Mouse (Mus musculus) kidney, embryonic 14.5 days (tissue): ENCODE results near the gene Hsd17b2. TPM values are rescaled to one million over a fixed set of nuclear protein-coding genes. Genes with fewer than 3 reads are reported as not detected.

ENCODE experiments used
- ATAC-seq: fragments of 200-750 bp; cut with Nextera tagmentation; 2 replicates; pipeline ENCODE4 v1.8.0; 2017; ENCODE audit warnings: moderate number of reproducible peaks, mild to moderate bottlenecking, moderate TSS enrichment, moderate library complexity; ENCODE audit not compliant: low FRiP score, low TSS enrichment
- H3K27ac ChIP-seq: fragments of 300-500 bp; sonication (generic); 2 replicates; pipeline ENCODE4 v1.5.1; 2014; ENCODE audit warnings: low read depth, mild to moderate bottlenecking, low read length, moderate library complexity, mixed read lengths
- H3K27me3 ChIP-seq: fragments of 300-500 bp; sonication (generic); 2 replicates; pipeline ENCODE4 v1.6.1; 2014; ENCODE audit warnings: mild to moderate bottlenecking, low read length; ENCODE audit not compliant: control insufficient read depth, insufficient read depth
- H3K36me3 ChIP-seq: fragments of 300-500 bp; sonication (generic); 2 replicates; pipeline ENCODE4 v1.6.1; 2014; ENCODE audit warnings: low read length, mixed read lengths; ENCODE audit not compliant: control insufficient read depth, insufficient read depth
- H3K4me1 ChIP-seq: fragments of 300-500 bp; sonication (generic); 2 replicates; pipeline ENCODE4 v1.6.1; 2014; ENCODE audit warnings: low read length, mixed read lengths; ENCODE audit not compliant: control insufficient read depth, insufficient read depth
- H3K4me2 ChIP-seq: fragments of 300-500 bp; sonication (generic); replicated peaks from 2 replicates; pipeline ENCODE4 v1.6.1; 2014; ENCODE audit warnings: low read depth, mild to moderate bottlenecking, low read length
- H3K4me3 ChIP-seq: fragments of 300-500 bp; sonication (generic); 2 replicates; pipeline ENCODE4 v1.5.1; 2014; ENCODE audit warnings: mild to moderate bottlenecking, low read length
- H3K9ac ChIP-seq: fragments of 300-500 bp; sonication (generic); 2 replicates; pipeline ENCODE4 v1.6.1; 2014; ENCODE audit warnings: low read depth, mild to moderate bottlenecking, low read length, moderate library complexity
- H3K9me3 ChIP-seq: fragments of 300-500 bp; sonication (generic); 2 replicates; pipeline ENCODE4 v1.6.1; 2016; ENCODE audit warnings: low read length; ENCODE audit not compliant: control insufficient read depth
- whole genome bisulfite sequencing: fragments of 180-500 bp; shearing (Covaris S2); extraction: QIAGEN DNeasy Blood & Tissue Kit; methylation state at CpG from one replicate; pipeline ENCODE4 v1.1.7; 2014; 5-methylcytosine and 5-hydroxymethylcytosine counted together
- polyA plus RNA-seq: library from polyadenylated mRNA; unstranded; fragments of >200 nt; fragmentation: Nextera tagmentation; extraction: Ambion mirVana; gene quantifications from 2 replicates; pipeline ENCODE4 v1.2.1, GENCODE M21; 2014

Gene Hsd17b2
- 0.34 TPM in 1 of 2 replicates, not detected in the other for polyA plus RNA-seq

DNA sequence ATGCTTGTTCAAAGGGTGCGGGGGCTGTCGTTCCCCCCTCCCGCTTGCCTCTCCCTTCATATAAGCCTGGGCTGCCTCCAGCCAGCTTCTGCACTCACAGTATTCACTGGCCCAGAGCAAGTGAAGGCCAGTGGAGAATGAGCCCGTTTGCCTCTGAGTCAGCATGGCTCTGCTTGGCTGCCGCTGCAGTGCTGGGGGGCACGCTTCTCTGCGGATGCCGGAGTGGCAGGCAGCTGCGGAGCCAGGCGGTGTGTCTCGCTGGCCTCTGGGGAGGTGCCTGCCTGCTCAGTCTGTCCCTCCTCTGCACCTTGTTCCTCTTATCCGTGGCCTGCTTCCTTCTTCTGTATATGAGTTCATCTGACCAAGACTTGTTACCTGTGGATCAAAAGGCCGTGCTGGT lies at the start of gene Hsd17b2:
Hsd17b2 (plus strand) TSS at position 46 of the 400 bp plus-strand sequence.
- no peak within 1 kb of the TSS for H3K4me3 ChIP-seq
- H3K4me2 ChIP-seq = no peak within 1 kb of the TSS
- no peaks in the 10 kb centered on the region for H3K9me3 ChIP-seq
- peak; percentile 57 for ATAC-seq
- WGBS = 39% methylated on average over 13 of the region's 13 CpGs
- no peaks in the 10 kb centered on the region for H3K4me1 ChIP-seq
- no peaks in the 10 kb centered on the region for H3K36me3 ChIP-seq
- H3K27me3 ChIP-seq = no peaks in the 10 kb centered on the region
- no peak within 1 kb of the TSS for H3K27ac ChIP-seq
- H3K9ac ChIP-seq = no peak within 1 kb of the TSS

DNA sequence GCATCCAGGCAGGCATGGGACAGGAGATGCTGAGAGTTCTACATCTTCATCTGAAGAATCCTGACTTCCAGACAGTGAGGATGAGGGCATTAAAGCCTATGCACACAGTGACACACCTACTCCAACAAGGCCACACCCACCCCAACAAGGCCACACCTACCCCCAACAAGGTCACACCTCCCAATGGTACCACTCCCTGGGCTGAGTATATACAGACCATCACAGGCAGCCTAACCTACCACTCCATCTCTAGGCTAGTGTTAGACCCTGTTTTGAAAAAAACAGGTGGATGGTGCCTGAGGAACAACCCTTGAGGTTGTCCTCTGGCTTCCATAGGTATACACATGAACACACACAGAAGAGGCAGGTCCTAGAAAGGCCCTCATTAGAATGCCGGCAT lies 49.4 kb upstream of the Hsd17b2 start:
- Histone ChIP-seq H3K9ac (no peak overlapping the region), H3K4me1 (no peaks in the 10 kb centered on the region)

DNA sequence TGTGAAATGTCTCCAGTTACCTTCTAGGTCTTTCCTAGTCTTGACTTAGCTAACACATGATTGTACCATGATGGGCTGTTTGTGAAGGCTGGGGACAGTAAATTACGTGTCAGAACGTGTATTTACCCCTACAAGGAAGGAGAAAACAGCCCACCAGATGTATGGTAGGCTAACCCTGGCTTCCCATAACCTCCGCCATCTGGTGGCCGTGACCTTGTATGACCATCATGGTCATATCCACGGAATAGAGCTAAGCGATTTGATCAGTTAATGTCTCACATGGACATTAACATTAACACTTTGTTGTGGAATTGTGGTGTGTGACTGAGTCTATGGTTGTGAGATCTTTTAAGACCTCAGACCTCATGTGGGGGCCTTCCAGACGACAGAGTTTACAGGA lies 42.7 kb upstream of the Hsd17b2 start:
- H3K9me3 ChIP-seq = no peaks in the 10 kb centered on the region
- no peak for ATAC-seq

More for the DNA sequence above, 49.4 kb upstream of the Hsd17b2 start:
- Histone ChIP-seq H3K4me3 (no peak overlapping the region), H3K27ac (no peak overlapping the region), H3K4me2 (no peak overlapping the region), H3K27me3 (no peaks in the 10 kb centered on the region), H3K9me3 (peaks cover 4% of the 10 kb centered on the region; the same call in 1 of the 2 replicates), H3K36me3 (no peaks in the 10 kb centered on the region)
- 100% methylated on average over 1 of the region's 1 CpGs for WGBS
- no peak for ATAC-seq

DNA sequence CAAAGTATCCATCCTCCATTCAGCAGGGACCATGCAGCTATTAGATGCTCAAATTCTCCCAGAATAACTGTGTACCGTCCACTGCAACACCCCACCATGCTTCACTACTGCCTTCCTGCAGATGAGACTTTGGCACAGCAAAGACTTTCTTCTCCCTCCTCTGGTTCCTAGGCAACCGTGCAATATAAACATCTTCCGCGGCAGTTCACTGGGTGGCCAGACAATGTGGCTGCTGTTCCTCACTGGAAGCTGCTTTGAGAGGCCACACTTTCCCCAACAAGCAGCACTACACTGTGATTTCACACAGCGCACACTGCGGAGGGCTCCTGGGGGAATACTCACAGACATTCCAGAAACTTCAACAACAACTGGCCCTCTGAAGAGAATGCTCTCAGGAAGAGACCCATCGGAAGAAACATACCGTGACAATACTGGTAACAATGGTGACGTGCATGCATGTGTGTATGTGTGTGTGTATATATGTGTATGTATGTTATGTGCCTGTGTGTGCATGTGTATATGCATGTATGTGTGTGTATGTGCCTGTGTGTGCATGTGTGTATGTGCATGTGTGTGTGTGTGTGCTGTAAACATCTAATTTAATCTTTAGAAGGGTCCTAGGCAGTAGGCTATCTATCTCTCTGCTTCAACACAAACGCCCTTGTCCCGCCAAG lies 41.2 kb upstream of the Hsd17b2 start:
- no peak overlapping the region for H3K4me2 ChIP-seq
- peaks cover 6% of the 10 kb centered on the region; the same call in 1 of the 2 replicates for H3K4me1 ChIP-seq
- peak; percentile 66; the same call in 1 of the 2 replicates for ATAC-seq
- no peak overlapping the region for H3K9ac ChIP-seq
- no peaks in the 10 kb centered on the region for H3K36me3 ChIP-seq
- no peak overlapping the region for H3K4me3 ChIP-seq
- no peaks in the 10 kb centered on the region for H3K9me3 ChIP-seq
- H3K27me3 ChIP-seq = no peaks in the 10 kb centered on the region
- H3K27ac ChIP-seq = no peak overlapping the region
- 26% methylated on average over 11 of the region's 11 CpGs for WGBS

More for the DNA sequence above, 42.7 kb upstream of the Hsd17b2 start:
- Histone ChIP-seq H3K4me2 (no peak overlapping the region), H3K4me3 (no peak overlapping the region), H3K27ac (no peak overlapping the region), H3K36me3 (no peaks in the 10 kb centered on the region), H3K4me1 (peaks cover 6% of the 10 kb centered on the region; the same call in 1 of the 2 replicates), H3K9ac (no peak overlapping the region), H3K27me3 (no peaks in the 10 kb centered on the region)
- WGBS = 70% methylated on average over 7 of the region's 7 CpGs

DNA sequence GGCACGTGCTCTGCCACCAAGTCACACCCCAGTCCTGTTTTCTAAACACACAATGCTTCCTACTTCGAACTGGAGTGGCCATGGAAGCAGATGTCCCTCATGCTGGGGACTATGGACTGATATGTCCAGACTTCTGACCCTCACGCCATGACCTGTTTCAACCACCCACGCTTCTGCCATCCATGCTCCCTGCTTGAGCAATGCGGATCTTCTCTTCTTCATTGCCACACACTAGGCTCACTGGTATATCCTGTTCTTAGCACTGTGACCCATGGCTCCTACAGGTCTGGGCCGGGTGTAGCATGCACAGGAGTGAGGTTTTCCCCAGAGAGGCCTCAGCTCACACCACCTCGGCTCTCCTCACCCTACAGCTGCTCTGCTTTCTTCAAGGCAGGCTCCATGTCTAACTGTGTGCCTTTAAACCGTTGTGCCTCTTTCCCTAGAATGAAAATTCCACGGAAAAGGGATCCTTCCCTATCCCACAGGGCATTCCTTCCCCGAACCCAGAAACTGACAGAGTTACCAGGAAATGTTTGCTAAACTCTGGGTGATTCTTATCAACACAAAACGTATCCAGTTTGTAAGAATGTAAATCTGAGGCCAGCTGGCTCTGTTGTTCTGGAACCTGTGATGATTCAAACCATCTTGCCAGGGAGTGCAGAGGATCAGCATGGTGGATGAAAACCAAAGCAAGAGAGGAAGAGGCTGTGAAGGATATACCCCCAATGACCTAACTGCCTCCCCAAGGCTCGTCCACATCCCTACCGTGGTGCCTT lies 34.2 kb upstream of the Hsd17b2 start:
- no peaks in the 10 kb centered on the region for H3K36me3 ChIP-seq
- H3K27me3 ChIP-seq = no peaks in the 10 kb centered on the region
- no peak overlapping the region for H3K4me3 ChIP-seq
- H3K9ac ChIP-seq = no peak overlapping the region
- H3K9me3 ChIP-seq = no peaks in the 10 kb centered on the region
- no peak overlapping the region for H3K27ac ChIP-seq
- no peak for ATAC-seq
- 0 out of 2 replicates have a peak, but pooled peaks cover 3% of the 10 kb centered on the region for H3K4me1 ChIP-seq
- H3K4me2 ChIP-seq = no peak overlapping the region
- WGBS = 82% methylated on average over 13 of the region's 13 CpGs

DNA sequence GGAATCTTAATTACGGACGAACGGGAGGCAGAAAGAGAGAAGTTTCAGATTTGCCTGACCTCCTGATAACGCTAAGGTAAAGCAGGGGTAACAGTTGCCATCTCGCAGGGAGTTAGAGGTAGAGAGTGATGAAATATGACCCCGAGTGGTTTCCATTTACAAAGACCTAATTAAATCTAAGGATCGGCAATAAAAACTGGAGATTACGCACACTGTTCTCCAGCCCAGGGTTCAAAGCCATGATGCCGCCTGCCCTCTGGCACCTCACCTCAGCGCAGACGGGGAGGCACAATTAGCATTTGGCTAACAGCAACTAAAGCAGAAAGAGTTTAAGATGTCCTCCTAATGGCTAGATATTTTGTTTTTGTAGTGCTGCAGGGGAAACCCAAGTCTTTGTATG lies 31.2 kb upstream of the Hsd17b2 start:
- peak overlapping the region; percentile 19; the same call in 1 of the 2 replicates for H3K4me2 ChIP-seq
- no peak overlapping the region for H3K4me3 ChIP-seq
- WGBS = 3% methylated on average over 11 of the region's 11 CpGs

DNA sequence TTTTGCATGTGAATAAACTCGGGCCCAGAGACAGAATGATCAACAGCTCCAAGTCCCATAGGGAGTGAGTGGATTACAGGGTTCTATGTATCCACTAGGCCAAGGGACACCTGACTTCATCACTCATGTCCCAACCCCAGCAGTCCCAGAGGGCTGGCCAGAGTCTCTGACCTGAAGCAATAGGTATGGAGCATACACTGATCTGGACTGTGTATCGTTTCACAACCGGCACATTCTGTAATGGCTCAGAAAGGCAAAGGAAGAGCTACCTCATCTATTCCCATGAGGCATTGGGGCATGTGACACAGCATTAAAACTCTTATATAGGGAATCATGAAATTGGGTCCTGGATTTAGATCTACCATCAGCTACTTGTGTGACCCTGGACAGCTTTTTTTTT lies 29.1 kb upstream of the Hsd17b2 start:
- H3K9me3 ChIP-seq = no peaks in the 10 kb centered on the region
- H3K27ac ChIP-seq = no peak overlapping the region
- H3K27me3 ChIP-seq = no peaks in the 10 kb centered on the region
- no peak for ATAC-seq
- no peak overlapping the region for H3K4me2 ChIP-seq
- no peak overlapping the region for H3K9ac ChIP-seq
- no peak overlapping the region for H3K4me3 ChIP-seq
- H3K36me3 ChIP-seq = no peaks in the 10 kb centered on the region
- 83% methylated on average over 3 of the region's 3 CpGs for WGBS
- 0 out of 2 replicates have a peak, but pooled peaks cover 3% of the 10 kb centered on the region for H3K4me1 ChIP-seq

More for the DNA sequence above, 31.2 kb upstream of the Hsd17b2 start:
- H3K27ac ChIP-seq = no peak overlapping the region
- H3K27me3 ChIP-seq = no peaks in the 10 kb centered on the region
- H3K9ac ChIP-seq = no peak overlapping the region
- ATAC-seq = 0 out of 2 replicates have a peak, but pooled peaks have one; percentile 64
- no peaks in the 10 kb centered on the region for H3K36me3 ChIP-seq
- no peaks in the 10 kb centered on the region for H3K9me3 ChIP-seq
- H3K4me1 ChIP-seq = 0 out of 2 replicates have a peak, but pooled peaks cover 3% of the 10 kb centered on the region

DNA sequence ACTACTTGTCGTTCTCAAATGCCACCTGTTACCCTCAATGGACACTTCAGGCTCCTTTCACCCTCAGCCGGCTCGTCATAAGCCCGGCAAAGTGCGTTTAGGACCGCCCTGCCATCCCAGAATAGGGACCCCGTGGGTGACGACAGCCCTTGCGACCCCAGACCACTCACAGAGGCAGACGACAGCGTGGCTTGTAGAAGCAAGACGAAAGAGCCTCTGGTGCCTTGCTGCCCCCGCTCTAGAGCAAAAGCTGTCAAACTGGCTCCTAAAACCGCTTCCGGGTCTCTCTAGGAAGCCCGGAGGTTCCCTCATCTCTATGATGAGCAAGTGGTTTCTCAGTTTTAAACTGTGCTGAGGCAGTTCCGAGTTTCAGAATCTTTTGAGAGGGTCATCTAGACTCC lies 28.3 kb upstream of the Hsd17b2 start, which contains the start of gene Sdr42e1:
Sdr42e1 (minus strand) TSS at position 260 of the 401 bp plus-strand sequence.
- Histone ChIP-seq H3K27me3 (no peaks in the 10 kb centered on the region), H3K9ac (peak within 1 kb of the TSS; percentile 53), H3K4me3 (peak within 1 kb of the TSS; percentile 55), H3K4me2 (peak within 1 kb of the TSS; percentile 69), H3K27ac (no peak within 1 kb of the TSS), H3K36me3 (no peaks in the 10 kb centered on the region), H3K9me3 (no peaks in the 10 kb centered on the region), H3K4me1 (0 out of 2 replicates have a peak, but pooled peaks cover 3% of the 10 kb centered on the region)
- peak; percentile 46 for ATAC-seq
- 8% methylated on average over 17 of the region's 17 CpGs for WGBS
